Mouse (Mus musculus) erythroblast, embryonic 14.5 days (primary cell): ENCODE data around the gene Med21.

ENCODE experiments used
- GATA1 ChIP-seq: IDR thresholded peaks from 2 replicates; pipeline ENCODE4 v1.6.1; 2012; ENCODE audit warnings: low read length, inconsistent platforms, mixed read lengths
- TAL1 ChIP-seq: IDR thresholded peaks from 3 replicates; pipeline ENCODE4 v1.6.1; 2012; ENCODE audit warnings: low read length, inconsistent platforms, mixed read lengths

DNA sequence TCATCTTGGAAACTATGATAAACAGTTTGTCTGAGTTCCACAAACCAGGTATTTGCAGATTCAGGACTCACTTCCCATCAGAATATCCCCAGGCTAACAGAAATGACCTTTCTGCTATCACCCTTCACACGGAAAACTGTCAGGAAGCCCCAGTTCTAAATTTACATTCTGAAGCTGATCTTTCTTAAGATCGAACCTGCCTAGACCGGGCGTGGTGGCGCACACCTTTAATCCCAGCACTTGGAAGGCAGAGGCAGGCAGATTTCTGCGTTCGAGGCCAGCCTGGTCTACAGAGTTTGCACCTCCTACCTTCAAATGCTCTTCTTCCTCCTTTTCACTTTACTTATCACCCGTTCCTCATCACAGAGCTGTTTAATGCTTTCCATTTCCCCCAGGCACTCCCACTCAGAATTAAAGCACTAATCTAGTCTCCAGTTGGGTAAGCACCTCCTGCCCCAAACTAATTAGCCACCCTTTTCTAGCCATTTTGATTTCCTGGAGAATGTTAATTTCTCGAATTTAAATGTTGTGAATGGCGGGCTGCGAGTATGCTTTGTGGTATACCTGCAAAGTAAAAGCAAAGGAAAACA lies 631 bp upstream of the Med21 start:
- TF ChIP-seq TAL1 = no peak
- no peak for TF ChIP-seq GATA1
